In the genomic region with DNA sequence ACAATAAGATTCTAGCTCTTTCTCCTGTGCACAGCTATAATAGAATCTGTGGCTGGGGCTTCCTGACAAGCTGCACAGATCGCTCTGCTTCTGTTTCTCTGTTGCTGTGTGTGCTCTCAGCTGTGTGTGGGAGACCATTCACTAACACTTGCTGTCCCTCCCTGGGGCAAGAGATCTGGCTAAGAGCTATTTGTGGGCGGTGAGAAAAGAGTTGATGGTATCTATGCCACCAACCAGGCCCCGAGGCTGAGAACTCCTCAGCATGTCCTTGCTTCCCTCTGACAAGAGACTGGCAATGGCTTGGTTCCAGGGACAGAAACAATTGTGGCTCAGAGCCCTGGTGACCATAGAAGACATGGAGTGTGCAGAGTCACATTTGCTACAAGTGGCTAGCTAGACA, we compare ENCODE assay signal across 9 mouse cellular contexts. TPM values are rescaled to one million over a fixed set of nuclear protein-coding genes. Genes with fewer than 3 reads are reported as not detected.
DNase-seq lines count a peak whose midpoint lies in the region; ATAC-seq and TF ChIP-seq lines count a peak whose summit lies in the region.
"Had no signal": no experiment of that assay in that cellular context is flagged by ENCODE, and none has a peak within 500 bp of the region (broad histone marks: within the 10 kb centered on the region; RNA-seq: fewer than 3 reads in every experiment).

No protein-coding gene starts in this region.

- no peak overlapping the region for H3K4me3 ChIP-seq in heart, adult 2 months
- H3K4me3 ChIP-seq in heart, embryonic 12.5 days, result no peak overlapping the region
- no peak overlapping the region for H3K4me3 ChIP-seq in forebrain, embryonic 16.5 days (replicated peaks; ENCODE audit: low read length)
- H3K4me3 ChIP-seq: heart, embryonic 13.5 days had no signal

- DNase-seq in heart, adult 2 months, result peak; percentile 43 to 63
- DNase-seq in Patski (ENCODE audit: low read depth, low spot score), result no peak
- DNase-seq in gonadal fat pad, adult 2 months (ENCODE audit: low read depth), result peak; percentile 97
- DNase-seq in left cerebral cortex, postnatal 36 days (ENCODE audit: low spot score in 2 of 2), result peak; percentile 55 to 64
- DNase-seq in kidney, adult 8-10 months, result no peak

- CTCF ChIA-PET in Patski (lab: Charles Lee), result interaction anchor here (2.5 to 3.0 kb wide), 2 partner anchors 11 to 13 kb away, joined by 9 to 11 read pairs; a partner anchor contains a TSS

- TF ChIP-seq POLR2A in heart, adult 2 months (IDR thresholded peaks at IDR 0.05; ENCODE audit: insufficient read depth, low read depth, low read length), result no peak

- in situ Hi-C loops in Patski (cut with MboI; ENCODE audit: low pct_unique_long_range_greater_than_20kb), result no loop called here

- H3K27me3 ChIP-seq in heart, adult 2 months (ENCODE audit: control insufficient read depth, insufficient read depth, low read length), result no peaks in the 10 kb centered on the region
- H3K27me3 ChIP-seq in heart, embryonic 12.5 days (replicated peaks), result peaks cover 9% of the 10 kb centered on the region
- H3K27me3 ChIP-seq in Patski, result no peaks in the 10 kb centered on the region
- 0 out of 2 replicates have a peak, but pooled peaks cover 2% of the 10 kb centered on the region for H3K27me3 ChIP-seq in forebrain, embryonic 16.5 days (replicated peaks; ENCODE audit: control insufficient read depth, insufficient read depth, low read length)

- H3K9me3 ChIP-seq in heart, embryonic 12.5 days (replicated peaks), result no peaks in the 10 kb centered on the region
- H3K9me3 ChIP-seq in forebrain, embryonic 16.5 days (ENCODE audit: control insufficient read depth, low read length), result no peaks in the 10 kb centered on the region
- H3K9me3 ChIP-seq: heart, embryonic 13.5 days had no signal

- WGBS in heart, adult 2 months, result 16% methylated on average over 3 of the region's 3 CpGs
- WGBS in heart, embryonic 12.5 days, result 39% methylated on average over 3 of the region's 3 CpGs
- WGBS in forebrain, embryonic 16.5 days, result 67% methylated on average over 3 of the region's 3 CpGs

- no peak for TF ChIP-seq CTCF in heart, adult 2 months (IDR thresholded peaks at IDR 0.05)
- TF ChIP-seq CTCF in Patski (IDR thresholded peaks at IDR 0.05), result no peak

- ATAC-seq in heart, embryonic 12.5 days (ENCODE audit: insufficient number of reproducible peaks, low FRiP score), result no peak
- peak; percentile 17 for ATAC-seq in Patski
- ATAC-seq in monocyte, adult 5-6 weeks (replicated peaks; ENCODE audit: insufficient number of reproducible peaks, low FRiP score, low TSS enrichment, poor library complexity, severe bottlenecking), result no peak
- no peak for ATAC-seq in forebrain, embryonic 16.5 days

- H3K4me1 ChIP-seq in heart, adult 2 months (ENCODE audit: control insufficient read depth, insufficient read depth, low read length), result no peaks in the 10 kb centered on the region; the same call in 1 of the 2 replicates
- H3K4me1 ChIP-seq in heart, embryonic 12.5 days (replicated peaks), result no peaks in the 10 kb centered on the region
- H3K4me1 ChIP-seq in forebrain, embryonic 16.5 days (replicated peaks; ENCODE audit: control insufficient read depth, insufficient read depth, low read length), result no peaks in the 10 kb centered on the region
- H3K4me1 ChIP-seq: heart, embryonic 13.5 days had no signal

- H3K4me2 ChIP-seq in heart, embryonic 12.5 days, result no peak overlapping the region
- no peak overlapping the region for H3K4me2 ChIP-seq in forebrain, embryonic 16.5 days (ENCODE audit: low read length)
- H3K4me2 ChIP-seq: heart, embryonic 13.5 days had no signal

- no peaks in the 10 kb centered on the region for H3K36me3 ChIP-seq in heart, adult 2 months (ENCODE audit: control insufficient read depth, insufficient read depth, low read length)
- no peaks in the 10 kb centered on the region for H3K36me3 ChIP-seq in heart, embryonic 12.5 days
- H3K36me3 ChIP-seq in forebrain, embryonic 16.5 days (ENCODE audit: control insufficient read depth, insufficient read depth), result no peaks in the 10 kb centered on the region
- H3K36me3 ChIP-seq: heart, embryonic 13.5 days had no signal

- intact Hi-C loops in heart, adult 2 months (cut with DNase I), result no loop called here
- intact Hi-C loops in left cerebral cortex, postnatal 36 days (cut with DNase I), result loop anchor here (1.0 kb wide), 1 partner anchor 103 kb away; no protein-coding TSS in a partner anchor

- POLR2A ChIA-PET in Patski (lab: Charles Lee), result interaction anchor here (0.5 to 3.0 kb wide), 2 partner anchors 11 to 100 kb away, joined by 3 to 10 read pairs; a partner anchor contains a TSS

- H3K9ac ChIP-seq in heart, adult 2 months (ENCODE audit: low read depth, low read length), result no peak overlapping the region
- H3K9ac ChIP-seq in heart, embryonic 12.5 days, result no peak overlapping the region
- H3K9ac ChIP-seq in forebrain, embryonic 16.5 days (replicated peaks; ENCODE audit: low read depth, low read length), result no peak overlapping the region
- H3K9ac ChIP-seq: heart, embryonic 13.5 days had no signal

- H3K79me2 ChIP-seq in heart, adult 2 months (replicated peaks; ENCODE audit: control insufficient read depth, insufficient read depth, low read length), result no peaks in the 10 kb centered on the region

- TF ChIP-seq EP300 in heart, adult 2 months (IDR thresholded peaks at IDR 0.05; ENCODE audit: insufficient read depth, low read depth, low read length), result no peak

- peak overlapping the region; percentile 22; the same call in 1 of the 2 replicates for H3K27ac ChIP-seq in heart, adult 2 months
- H3K27ac ChIP-seq in heart, embryonic 12.5 days (ENCODE audit: poor library complexity, severe bottlenecking), result no peak overlapping the region
- no peak overlapping the region for H3K27ac ChIP-seq in forebrain, embryonic 16.5 days (ENCODE audit: low read length)
- H3K27ac ChIP-seq: heart, embryonic 13.5 days had no signal

RNA-seq across cellular contexts. Expression of a gene that starts 10.6 kb away (rescaled TPM):
- total RNA-seq in heart, adult 2 months (2021), result 10 to 100 TPM; 47.0 to 51.8 TPM
- 28.1 and 39.3 TPM in 2 replicates for polyA plus RNA-seq in heart, adult 2 months (2012; rRNA removed)
- 14.4 and 14.8 TPM in 2 replicates for polyA plus RNA-seq in heart, embryonic 12.5 days (2016; fragmentation: Nextera tagmentation; extraction: Ambion mirVana)
- 33.6 TPM for polyA plus RNA-seq in Patski (2021)
- 43.7 and 90.6 TPM in 2 replicates for polyA plus RNA-seq in gonadal fat pad, adult 2 months (2012; rRNA removed)
- 10 to 100 TPM; 75.2 to 82.6 TPM for total RNA-seq in left cerebral cortex, postnatal 36 days (2021)
- 18.6 to 30.8 TPM (median 22.1 TPM) in 3 replicates for total RNA-seq in monocyte, adult 5-6 weeks (2017)
- 19.7 and 23.9 TPM in 2 replicates for polyA plus RNA-seq in forebrain, embryonic 16.5 days (2015; fragmentation: Nextera tagmentation; extraction: Ambion mirVana)

Comparison
In these comparisons a context has a peak if more than half of its experiments do, and no peak if none do; other contexts are left out.
1. DNase-seq: peak in heart, adult 2 months (2 of 2), gonadal fat pad, adult 2 months (single experiment) and left cerebral cortex, postnatal 36 days (2 of 2); none in Patski (single experiment) and kidney, adult 8-10 months (0 of 2).